Mouse (Mus musculus) liver, adult 2 months (tissue): ENCODE measurements around the gene Endov.

Experiments
- CTCF ChIP-seq: fragments of 200-500 bp; IDR thresholded peaks from 2 replicates; pipeline ENCODE4 v1.5.1; 2011; ENCODE audit warnings: low read depth, low read length, control low read depth
- POLR2A ChIP-seq: fragments of 200-500 bp; IDR thresholded peaks from 2 replicates; pipeline ENCODE4 v1.6.1; 2011; ENCODE audit warnings: low read length, control low read depth; ENCODE audit not compliant: insufficient read depth; ENCODE audit errors: extremely low read depth

DNA sequence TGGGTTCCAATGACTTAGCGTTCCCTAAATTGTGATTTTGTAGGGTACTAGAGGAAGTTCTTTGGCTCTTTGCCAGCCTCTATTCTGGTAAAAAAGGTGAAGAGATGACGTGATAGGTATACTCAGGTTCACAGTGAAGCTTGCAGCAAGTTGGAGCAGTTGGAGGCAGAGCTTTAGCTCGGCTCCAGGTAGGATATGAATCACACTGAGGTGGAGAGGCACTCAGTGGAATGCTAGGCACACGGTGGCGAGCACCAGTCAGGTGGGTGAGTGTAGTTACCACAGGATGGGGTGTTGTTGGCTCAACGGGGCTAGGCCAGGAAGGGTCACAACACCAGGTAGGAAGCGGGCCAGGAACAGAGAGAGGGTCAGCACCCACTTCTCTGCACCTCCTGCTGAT is 64.0 kb downstream of the Endov start:
- TF ChIP-seq CTCF (no peak), POLR2A (no peak)
